Mouse (Mus musculus) WW6 (cell line): ENCODE results near the gene Rpusd3.
A peak's percentile ranks its signal among the peaks of the same experiment; 100 is the strongest.

Experiments used
- DNase-seq: peaks from one replicate; pipeline ENCODE4 v3.0.0-alpha.2; 2013; ENCODE audit warnings: low read depth, low spot score

The Rpusd3 gene

GRCm38 (mm10) chr6:113385160-113385714 lies 33.9 kb downstream of the Rpusd3 start:
- DNase-seq, result no peak

GRCm38 (mm10) chr6:113384351-113384927 lies 34.7 kb downstream of the Rpusd3 start:
- no peak for DNase-seq

- no peak for DNase-seq
These were observed 38.7 kb downstream of the Rpusd3 start for GRCm38 (mm10) chr6:113380480-113380879.

- no peak for DNase-seq
These were observed 39.9 kb downstream of the Rpusd3 start for GRCm38 (mm10) chr6:113379246-113379645.

GRCm38 (mm10) chr6:113377496-113378385 lies 41.4 kb downstream of the Rpusd3 start, which contains the start of the genes Tada3 and Arpc4:
TSS of gene Tada3 (minus strand) at chr6:113377883.
TSS of gene Arpc4 (plus strand) at chr6:113378115.
- peak; percentile 95 for DNase-seq

GRCm38 (mm10) chr6:113377172-113377495 lies 42.0 kb downstream of the Rpusd3 start:
- no peak for DNase-seq

- DNase-seq, result no peak
These were observed 45.6 kb downstream of the Rpusd3 start for GRCm38 (mm10) chr6:113373491-113373890.

GRCm38 (mm10) chr6:113370194-113370929 lies 48.8 kb downstream of the Rpusd3 start:
- DNase-seq, result no peak

GRCm38 (mm10) chr6:113368577-113368976 lies 50.6 kb downstream of the Rpusd3 start:
- no peak for DNase-seq

- no peak for DNase-seq
These were observed 51.0 kb downstream of the Rpusd3 start for GRCm38 (mm10) chr6:113368124-113368523.

- DNase-seq, result no peak
These were observed 51.6 kb downstream of the Rpusd3 start for GRCm38 (mm10) chr6:113367574-113367973.

- DNase-seq, result no peak
These were observed 52.5 kb downstream of the Rpusd3 start for GRCm38 (mm10) chr6:113366639-113367038.
